Mouse (Mus musculus) heart, adult 2 months (tissue): ENCODE data around the gene Atp8a1.

Experiments
- CTCF ChIP-seq: fragments of 200-600 bp; IDR thresholded peaks from 2 replicates; pipeline ENCODE4 v1.8.1; 2022; ENCODE audit warnings: antibody characterized with exemption, mild to moderate bottlenecking, moderate library complexity
- EP300 ChIP-seq: fragments of 200-500 bp; IDR thresholded peaks from 2 replicates; pipeline ENCODE4 v1.6.1; 2011; ENCODE audit warnings: low read depth, low read length, control low read depth; ENCODE audit not compliant: insufficient read depth
- POLR2A ChIP-seq: fragments of 200-500 bp; IDR thresholded peaks from 2 replicates; pipeline ENCODE4 v1.6.1; 2011; ENCODE audit warnings: mild to moderate bottlenecking, low read depth, low read length, control low read depth; ENCODE audit not compliant: insufficient read depth

- TF ChIP-seq EP300 (no peak), POLR2A (no peak), CTCF (no peak)
These were observed 109.1 kb downstream of the Atp8a1 start for GRCm38 (mm10) chr5:67738133-67738532.
